Mouse (Mus musculus) frontal cortex, postnatal 14 days (tissue): ENCODE measurements at regions not wholly inside any gene's neighbourhood (a gene's known extent, or its start where the extent isn't known, plus 50 kb on each side); places are given as distances from the start of the nearest gene placed in this dataset.

Experiments
- DNase-seq, 2 experiments: peaks; one replicate each; pipeline ENCODE4 v3.0.0; 2022; ENCODE audit warnings: low spot score in 2 of 2

DNA sequence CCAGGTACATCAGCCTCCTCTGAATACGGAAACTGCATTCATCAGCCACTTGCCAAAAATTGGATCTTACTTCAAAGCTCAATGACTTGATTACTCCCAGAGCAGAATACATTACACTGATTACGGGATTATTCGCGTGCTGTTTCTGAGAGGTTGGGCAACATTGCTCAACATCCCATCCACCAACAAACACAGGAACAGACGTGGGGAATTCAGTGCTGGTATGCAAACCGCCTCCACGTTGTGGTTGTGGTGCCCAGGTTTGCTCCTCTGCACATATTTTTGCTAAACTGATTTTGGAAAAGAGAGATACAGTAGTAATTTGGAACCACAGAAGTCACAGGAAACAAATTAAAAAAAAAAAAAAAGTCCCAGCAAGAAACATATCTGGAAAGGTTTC lies 266.9 kb downstream of the Dhx15 start:
- no peak for DNase-seq

DNA sequence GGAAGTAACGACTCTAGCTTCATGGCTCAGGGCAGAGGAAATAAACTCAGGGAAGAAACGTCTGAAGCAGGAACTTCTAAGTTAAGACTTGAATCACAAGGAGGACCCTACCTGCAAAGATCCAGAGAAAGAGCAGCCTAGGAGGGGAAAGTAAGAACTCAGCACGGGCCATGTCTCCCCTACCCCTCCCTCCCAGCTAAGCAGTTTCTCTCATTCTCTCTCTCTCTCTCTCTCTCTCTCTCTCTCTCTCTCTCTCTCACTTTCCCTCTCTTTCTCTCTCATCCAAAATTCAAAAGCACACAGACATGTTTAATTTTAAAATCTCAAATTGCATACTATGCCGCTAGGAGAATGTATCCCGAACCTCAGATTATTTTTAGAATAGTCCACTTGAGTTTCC lies 267.3 kb downstream of the Dhx15 start:
- DNase-seq = no peak

GRCm38 (mm10) chr5:51922494-51922893 lies 267.8 kb downstream of the Dhx15 start:
- DNase-seq = no peak

DNA sequence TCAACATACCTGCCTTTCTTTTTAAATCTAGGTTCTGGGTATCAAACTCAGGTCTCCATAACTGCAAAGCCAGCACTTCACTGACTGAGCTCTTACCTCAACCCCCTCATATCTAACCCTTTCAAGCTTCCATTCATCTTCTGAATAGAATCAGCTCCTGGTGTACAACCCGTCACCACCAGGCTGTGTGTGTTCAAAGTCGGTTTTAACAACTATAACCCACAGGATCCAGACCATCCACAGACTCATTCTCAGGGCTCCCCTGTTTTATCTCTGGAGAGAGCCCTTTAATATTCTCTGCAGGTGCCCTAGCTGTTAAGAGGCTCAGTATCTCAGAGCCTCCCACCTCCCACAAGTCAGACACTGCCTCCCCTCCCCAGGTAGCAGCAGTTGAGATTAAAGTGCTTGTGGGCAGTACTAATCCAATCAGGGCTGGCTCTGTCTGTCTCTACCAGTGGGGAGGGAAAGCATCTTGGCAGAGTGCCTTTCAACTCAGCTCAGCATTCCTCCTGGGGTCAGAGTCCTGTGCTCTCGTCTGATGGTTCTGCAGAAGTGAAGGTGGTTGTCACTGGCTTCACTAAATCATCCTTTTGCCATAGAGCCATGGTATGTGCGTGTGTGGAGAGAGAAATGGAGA lies 272.4 kb downstream of the Dhx15 start:
- DNase-seq = no peak

DNA sequence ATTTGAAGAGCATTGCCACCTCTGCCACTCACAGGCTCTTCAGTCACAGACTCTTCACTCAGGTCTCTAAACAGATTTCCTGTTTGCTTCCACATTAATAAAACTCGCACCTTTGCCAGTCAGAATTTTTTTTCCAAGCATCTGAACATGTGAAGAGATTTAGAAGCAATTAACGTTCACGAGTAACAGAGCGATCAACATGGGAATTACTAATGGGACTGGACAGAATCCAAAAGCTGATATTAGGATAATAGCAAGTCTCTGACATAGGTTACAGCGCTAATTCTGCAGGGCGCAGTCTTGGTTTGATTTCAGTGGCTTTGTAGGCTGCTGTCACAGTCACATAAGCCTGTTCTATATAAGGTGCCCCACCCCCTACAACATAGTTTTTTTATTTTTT lies 275.6 kb downstream of the Dhx15 start:
- DNase-seq = no peak

DNA sequence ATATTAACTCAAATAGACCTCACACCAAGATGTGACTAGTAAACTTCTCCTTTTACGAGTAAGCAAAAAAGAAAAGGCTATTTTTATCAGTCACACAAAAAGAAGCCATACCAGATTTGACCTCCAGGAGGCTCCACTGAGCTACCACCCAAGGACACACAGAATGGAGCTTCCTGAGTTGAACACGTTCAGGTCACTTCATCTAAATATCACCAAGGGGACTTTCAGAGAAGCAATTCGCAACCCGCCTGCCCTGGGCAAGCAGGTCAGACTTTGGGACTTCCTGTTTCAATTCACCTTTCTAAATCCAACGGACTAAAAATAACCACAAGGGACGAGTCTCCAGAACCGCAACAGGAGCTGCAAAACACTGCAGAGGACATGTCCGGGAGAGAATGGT lies 281.5 kb downstream of the Dhx15 start:
- DNase-seq = no peak

DNA sequence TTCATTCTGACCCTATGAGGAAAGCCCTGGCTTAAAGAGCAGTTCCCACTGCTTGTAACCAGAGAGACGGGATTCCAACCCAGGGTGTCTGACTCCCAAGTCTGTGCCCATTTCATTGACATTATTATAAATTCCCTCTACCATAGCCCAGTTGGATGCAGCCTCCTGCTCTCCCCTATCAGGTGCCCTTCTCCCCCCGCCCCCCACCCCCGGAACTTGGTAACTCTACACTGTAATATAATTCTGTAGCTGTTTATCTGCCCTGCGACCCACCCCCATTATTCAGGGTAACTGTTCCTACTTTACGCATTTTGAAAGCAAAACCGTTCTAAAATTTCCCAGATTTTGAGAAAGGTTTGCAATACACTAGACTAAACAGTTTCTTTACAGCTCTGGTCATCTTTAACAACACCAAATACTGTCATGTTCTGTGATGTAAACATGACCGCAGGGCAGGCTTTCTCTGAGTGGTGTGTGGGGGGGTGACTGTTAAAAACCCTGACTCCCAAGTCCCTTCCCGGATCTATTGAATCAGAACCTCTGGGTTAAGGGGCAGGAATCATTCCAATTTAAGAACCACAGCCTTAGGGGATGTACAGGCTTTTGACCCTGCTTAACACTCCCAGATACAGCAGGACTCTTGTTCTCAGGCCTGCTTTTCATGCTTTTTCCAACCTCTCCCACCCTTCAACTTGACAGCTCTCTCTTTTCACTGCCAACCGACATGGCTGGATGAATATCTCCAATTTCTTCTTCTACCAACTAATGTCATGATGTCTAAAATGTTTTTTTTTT lies 283.8 kb downstream of the Dhx15 start:
- no peak for DNase-seq

GRCm38 (mm10) chr5:51894159-51894558 lies 296.2 kb downstream of the Dhx15 start:
- DNase-seq = no peak

- no peak for DNase-seq
Measured at GRCm38 (mm10) chr5:51891341-51891740, 299.0 kb downstream of the Dhx15 start.

DNA sequence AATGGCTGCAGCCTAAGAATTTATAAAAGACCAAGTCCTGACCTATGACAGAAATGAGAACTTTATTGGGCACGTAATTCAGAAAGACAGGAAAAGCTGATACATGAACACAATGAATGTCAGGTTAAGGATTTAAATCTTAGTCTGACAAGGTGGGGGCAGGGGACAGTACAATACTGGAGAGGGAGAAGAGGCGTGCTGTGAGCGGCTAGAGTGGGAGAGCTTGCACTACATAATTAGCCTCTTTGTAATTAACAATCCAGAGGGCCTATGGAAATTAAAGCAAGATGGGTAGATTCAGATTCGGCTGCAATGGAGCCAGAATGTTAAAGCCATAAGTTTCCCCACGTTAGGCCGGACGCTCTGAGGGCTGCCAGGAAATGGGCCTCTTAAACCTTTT lies 301.9 kb downstream of the Dhx15 start:
- no peak for DNase-seq

DNA sequence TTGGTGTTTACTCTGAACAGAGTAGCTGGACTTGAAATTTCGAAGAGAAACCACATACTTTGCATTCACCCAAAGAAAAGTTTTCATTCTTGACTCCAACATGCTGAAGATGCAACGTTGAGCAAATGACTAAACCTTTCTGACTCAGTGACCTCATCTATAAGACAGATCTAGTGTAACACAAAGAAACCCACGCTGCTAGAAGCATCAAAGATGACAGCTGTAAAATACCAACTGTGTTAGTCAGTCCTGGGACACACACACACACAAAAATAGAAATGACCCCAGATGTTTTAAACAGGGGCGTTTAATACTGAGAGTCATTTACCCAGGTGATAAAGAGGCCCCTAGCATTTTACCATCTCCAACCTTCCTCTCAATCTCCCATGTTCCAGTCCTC lies 307.7 kb downstream of the Dhx15 start:
- no peak for DNase-seq

- DNase-seq = no peak
Measured at GRCm38 (mm10) chr5:51882173-51882572, 308.1 kb downstream of the Dhx15 start.

DNA sequence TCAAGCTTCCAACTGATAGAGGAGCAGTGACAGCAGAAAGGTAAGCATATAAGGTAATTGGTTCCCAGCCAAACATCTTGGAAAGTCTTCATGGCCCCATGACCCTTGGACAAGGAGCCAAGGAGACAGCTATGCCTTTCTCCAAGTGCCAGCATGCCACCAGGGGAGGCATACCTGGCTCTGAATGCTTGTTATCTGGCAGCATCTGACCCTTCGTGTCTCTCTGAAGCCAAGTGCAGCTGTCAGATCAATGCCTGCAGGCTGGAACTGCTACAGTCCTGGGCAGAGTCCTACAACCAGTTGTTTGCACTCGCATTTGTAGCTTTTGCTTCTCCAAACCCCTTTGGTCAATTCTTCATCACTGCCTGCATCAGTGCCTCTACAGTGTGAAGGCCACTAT lies 309.3 kb upstream of the Ppargc1a start:
- DNase-seq = no peak

GRCm38 (mm10) chr5:51873571-51873970 lies 306.0 kb upstream of the Ppargc1a start:
- no peak for DNase-seq

DNA sequence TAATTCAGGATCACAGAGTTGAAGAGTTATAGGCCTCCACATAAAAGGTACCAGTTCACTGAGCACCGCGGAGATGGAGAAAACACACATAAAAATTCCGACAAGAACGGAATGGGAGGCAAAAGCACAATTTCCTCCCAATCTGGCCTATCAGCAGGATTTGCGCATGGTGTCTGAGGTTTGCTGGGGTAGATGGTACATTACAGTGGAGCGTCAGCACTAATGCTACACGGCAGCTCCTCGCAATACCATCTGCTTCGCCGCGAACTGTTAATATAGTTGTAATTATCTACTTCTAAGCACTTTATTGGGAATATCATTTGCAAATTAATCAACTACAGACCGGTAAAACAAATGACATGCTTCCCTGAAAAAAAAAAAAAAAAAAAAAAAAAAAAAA lies 304.2 kb upstream of the Ppargc1a start:
- DNase-seq = no peak

GRCm38 (mm10) chr5:51868223-51868713 lies 300.7 kb upstream of the Ppargc1a start:
- DNase-seq = no peak

DNA sequence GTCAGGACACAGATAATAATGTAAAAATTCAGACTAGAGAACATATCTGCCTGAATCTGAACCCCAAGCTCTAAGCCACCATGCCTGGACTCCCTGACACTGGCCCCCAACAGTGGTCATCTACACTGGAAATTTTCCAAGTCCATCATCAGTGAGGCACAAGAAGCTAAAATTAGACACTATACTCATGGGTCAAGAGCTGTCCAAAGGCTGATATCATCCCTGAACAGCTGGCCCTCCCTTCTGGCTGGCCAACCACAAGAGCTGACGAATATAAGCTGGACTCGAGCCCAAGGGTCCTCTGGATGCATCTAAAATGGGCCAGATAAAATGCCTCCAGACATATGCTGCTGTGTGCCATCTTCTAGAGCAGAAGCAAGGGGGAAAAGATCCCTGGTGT lies 298.5 kb upstream of the Ppargc1a start:
- DNase-seq = no peak

- DNase-seq = no peak
Measured at GRCm38 (mm10) chr5:51860496-51860895, 293.0 kb upstream of the Ppargc1a start.

- DNase-seq = no peak
Measured at GRCm38 (mm10) chr5:51853456-51854124, 286.1 kb upstream of the Ppargc1a start.

- DNase-seq = no peak
Measured at GRCm38 (mm10) chr5:51850091-51850490, 282.6 kb upstream of the Ppargc1a start.

DNA sequence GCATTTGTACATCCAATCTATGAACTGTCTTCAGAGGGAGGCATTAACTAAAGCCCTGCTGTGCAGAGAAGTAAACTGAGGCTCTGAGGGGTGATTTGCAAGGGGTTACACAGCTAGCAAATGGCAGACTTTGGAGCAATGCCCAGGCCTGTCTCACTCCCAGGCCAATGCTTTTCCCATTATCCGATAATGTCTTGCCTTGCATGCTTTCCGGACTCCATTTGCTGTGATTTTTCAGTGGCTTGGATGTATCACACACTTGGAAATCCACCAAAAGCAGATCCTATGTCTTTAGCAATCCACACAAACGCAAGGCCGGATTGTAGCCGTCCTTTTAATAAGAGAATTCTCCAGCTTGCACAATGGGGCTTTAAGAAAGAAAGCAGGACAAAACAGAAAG lies 281.7 kb upstream of the Ppargc1a start:
- no peak for DNase-seq

GRCm38 (mm10) chr5:51842189-51842588 lies 274.7 kb upstream of the Ppargc1a start:
- no peak for DNase-seq

DNA sequence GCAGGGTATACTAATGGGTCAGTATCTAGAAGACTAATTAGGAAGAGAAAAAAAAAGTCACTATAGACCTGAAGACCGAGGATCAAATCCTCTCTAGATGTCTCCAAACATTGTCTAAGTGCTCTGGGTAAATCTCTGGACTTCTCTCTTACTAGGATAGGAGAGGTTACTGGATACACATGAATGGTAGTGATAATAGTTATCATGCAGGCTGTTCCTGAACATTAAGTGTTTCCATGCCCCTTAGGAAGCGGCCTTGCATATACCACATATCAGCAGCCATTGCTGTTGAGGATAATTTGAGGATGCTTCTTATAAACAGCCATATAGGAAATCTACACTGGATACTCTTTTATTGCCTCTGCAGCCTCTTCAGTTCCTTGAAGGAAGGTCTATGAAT lies 274.2 kb upstream of the Ppargc1a start:
- DNase-seq = no peak
